Mouse (Mus musculus) monocyte, adult 2 months (primary cell): ENCODE measurements around the gene Mpdu1.
"Not testable (repeated sequence)": the region's sequence is repeated elsewhere in the genome, so short reads cannot be mapped to it uniquely, and the experiment has no call there.

Source experiments
- DNase-seq, 2 experiments: peaks; one replicate each; pipeline ENCODE4 v3.0.0; 2022; ENCODE audit warnings: low spot score in 2 of 2, low read depth in 1 of 2

Mpdu1 gene

GRCm38 (mm10) chr11:69622406-69622805 is 40.0 kb downstream of the Mpdu1 start:
- no peak for DNase-seq

- DNase-seq: no peak
Measured at GRCm38 (mm10) chr11:69621571-69622268, 40.7 kb downstream of the Mpdu1 start, which contains the start of gene Sat2. TSS of gene Sat2 (plus strand) at chr11:69622024.

GRCm38 (mm10) chr11:69620394-69621081 is 41.9 kb downstream of the Mpdu1 start:
- no peak for DNase-seq

GRCm38 (mm10) chr11:69617805-69618204 is 44.6 kb downstream of the Mpdu1 start, which contains the start of gene Shbg:
TSS of gene Shbg (minus strand) at chr11:69617905.
- no peak for DNase-seq

- DNase-seq: no peak
Measured at GRCm38 (mm10) chr11:69616781-69617180, 45.7 kb downstream of the Mpdu1 start.

- not testable (repeated sequence) for DNase-seq
Measured at GRCm38 (mm10) chr11:69614257-69614588, 48.2 kb downstream of the Mpdu1 start.

GRCm38 (mm10) chr11:69613553-69614256 is 48.7 kb downstream of the Mpdu1 start:
- peak in 1 of 2 experiments; percentile 43 for DNase-seq

GRCm38 (mm10) chr11:69610899-69611298 is 51.5 kb downstream of the Mpdu1 start:
- no peak for DNase-seq

- DNase-seq: no peak
Measured at GRCm38 (mm10) chr11:69609416-69609815, 53.0 kb downstream of the Mpdu1 start.

GRCm38 (mm10) chr11:69608525-69608924 is 53.9 kb downstream of the Mpdu1 start:
- DNase-seq: no peak

GRCm38 (mm10) chr11:69606832-69607231 is 55.6 kb downstream of the Mpdu1 start:
- DNase-seq: no peak
